Mouse (Mus musculus): ENCODE data around the gene 3110082I17Rik. TPM values are rescaled to one million over a fixed set of nuclear protein-coding genes. Genes with fewer than 3 reads are reported as not detected.

The 3110082I17Rik gene
- total and polyA plus RNA-seq, 3 experiments: 41.2 to 100.0 (median 46.9) TPM

- H3K27ac ChIP-seq (ENCODE audit: insufficient read depth, low read depth): no peak overlapping the region
- no peak overlapping the region for H3K4me3 ChIP-seq (replicated peaks in 1 of 3; ENCODE audit: low read depth in 2 of 3, low read length in 2 of 3, poor library complexity in 1 of 3)
- no peaks in the 10 kb centered on the region for H3K27me3 ChIP-seq (replicated peaks)
- no peak overlapping the region for H3K4me2 ChIP-seq (ENCODE audit: insufficient read depth, low read depth, poor library complexity, severe bottlenecking)
- H3K36me3 ChIP-seq (replicated peaks in 1 of 2; ENCODE audit: control insufficient read depth in 1 of 2, insufficient read depth in 1 of 2, low read length in 1 of 2): peaks cover 0 to 64% of the 10 kb centered on the region in 2 experiments
- no peak for TF ChIP-seq CTCF (conservative IDR thresholded peaks at IDR 0.05 in 1 of 2, IDR thresholded peaks at IDR 0.05 in 1 of 2; ENCODE audit: low read depth in 2 of 2, low read length in 2 of 2)
- no peak for TF ChIP-seq USF1 (IDR thresholded peaks at IDR 0.05; ENCODE audit: low read depth, low read length)
- no peak for TF ChIP-seq ZKSCAN1 (IDR thresholded peaks at IDR 0.05; ENCODE audit: borderline replicate concordance, low read depth, low read length)
- TF ChIP-seq MXI1 (IDR thresholded peaks at IDR 0.05; ENCODE audit: low read depth, low read length): no peak
- no peak for TF ChIP-seq TBP (conservative IDR thresholded peaks at IDR 0.05; ENCODE audit: low read depth, low read length)
- no peak for TF ChIP-seq ZMIZ1 (IDR thresholded peaks at IDR 0.05; ENCODE audit: low read depth, low read length)
- TF ChIP-seq BHLHE40 (IDR thresholded peaks at IDR 0.05; ENCODE audit: low read depth, low read length): no peak
- no peak for TF ChIP-seq RCOR1 (conservative IDR thresholded peaks at IDR 0.05; ENCODE audit: low read depth, low read length)
- H3K79me2 ChIP-seq (replicated peaks; ENCODE audit: control insufficient read depth, extremely low read depth, insufficient read depth, poor library complexity, severe bottlenecking): no peaks in the 10 kb centered on the region
- dilution Hi-C loops (cut with MboI; ENCODE audit: extremely low pct_ligation_motif_present, extremely low pct_unique_long_range_greater_than_20kb, low sequenced_read_pairs) (no loop called here), in situ Hi-C loops (cut with MboI; ENCODE audit: low pct_ligation_motif_present, low pct_unique_long_range_greater_than_20kb, low sequenced_read_pairs) (no loop called here)
- H3K9ac ChIP-seq (ENCODE audit: insufficient read depth, low read depth): no peak overlapping the region
- no peaks in the 10 kb centered on the region for H3K9me3 ChIP-seq (replicated peaks; ENCODE audit: low read length)
- no peak for DNase-seq (ENCODE audit: extremely low read depth)
- H3K4me1 ChIP-seq (ENCODE audit: control insufficient read depth in 1 of 2, insufficient read depth in 2 of 2): peaks cover 7 to 41% of the 10 kb centered on the region in 2 experiments; a peak in 3 of 4 replicates
Observed at GRCm38 (mm10) chr5:139389676-139390061, 70.7 kb downstream of the 3110082I17Rik start.

- no peak overlapping the region for H3K27ac ChIP-seq (ENCODE audit: insufficient read depth, low read depth)
- no peak overlapping the region for H3K4me3 ChIP-seq (replicated peaks in 1 of 3; ENCODE audit: low read depth in 2 of 3, low read length in 2 of 3, poor library complexity in 1 of 3)
Observed at GRCm38 (mm10) chr5:139388694-139389675, 71.3 kb downstream of the 3110082I17Rik start.

More at GRCm38 (mm10) chr5:139388694-139389675, 71.3 kb downstream of the 3110082I17Rik start:
- H3K9me3 ChIP-seq (replicated peaks; ENCODE audit: low read length): no peaks in the 10 kb centered on the region
- in situ Hi-C loops (cut with MboI; ENCODE audit: low pct_ligation_motif_present, low pct_unique_long_range_greater_than_20kb, low sequenced_read_pairs): no loop called here
- H3K4me1 ChIP-seq (ENCODE audit: control insufficient read depth in 1 of 2, insufficient read depth in 2 of 2): peaks cover 7 to 41% of the 10 kb centered on the region in 2 experiments; a peak in 3 of 4 replicates
- no peak for DNase-seq (ENCODE audit: extremely low read depth)
- dilution Hi-C loops (cut with MboI; ENCODE audit: extremely low pct_ligation_motif_present, extremely low pct_unique_long_range_greater_than_20kb, low sequenced_read_pairs): no loop called here
- TF ChIP-seq HCFC1 (IDR thresholded peaks at IDR 0.05; ENCODE audit: low read depth, low read length): no peak
- no peak for TF ChIP-seq ZNF384 (IDR thresholded peaks at IDR 0.05; ENCODE audit: low read depth, low read length)
- TF ChIP-seq MAFK (IDR thresholded peaks at IDR 0.05; ENCODE audit: insufficient replicate concordance, low read length): no peak
- TF ChIP-seq ZMIZ1 (IDR thresholded peaks at IDR 0.05; ENCODE audit: low read depth, low read length): no peak
- no peak for TF ChIP-seq EP300 (IDR thresholded peaks at IDR 0.05; ENCODE audit: low read length)
- TF ChIP-seq JUND (conservative IDR thresholded peaks at IDR 0.05; ENCODE audit: low read depth, low read length): no peak
- no peak for TF ChIP-seq POLR2A (IDR thresholded peaks at IDR 0.05; ENCODE audit: low read depth, low read length)
- no peak for TF ChIP-seq RCOR1 (conservative IDR thresholded peaks at IDR 0.05; ENCODE audit: low read depth, low read length)
- no peak for TF ChIP-seq IRF4 (IDR thresholded peaks at IDR 0.05; ENCODE audit: low read depth, low read length)
- no peak for TF ChIP-seq CTCF (conservative IDR thresholded peaks at IDR 0.05 in 1 of 2, IDR thresholded peaks at IDR 0.05 in 1 of 2; ENCODE audit: low read depth in 2 of 2, low read length in 2 of 2)
- no peak for TF ChIP-seq JUN (IDR thresholded peaks at IDR 0.05; ENCODE audit: insufficient read depth, low read depth, low read length)
- TF ChIP-seq MYC (IDR thresholded peaks at IDR 0.05; ENCODE audit: low read depth, low read length): no peak
- no peak for TF ChIP-seq ELF1 (IDR thresholded peaks at IDR 0.05; ENCODE audit: low read depth, low read length)
- no peak for TF ChIP-seq NRF1 (IDR thresholded peaks at IDR 0.05; ENCODE audit: low read depth, low read length)
- no peak for TF ChIP-seq E2F4 (IDR thresholded peaks at IDR 0.05; ENCODE audit: insufficient replicate concordance, low read depth, low read length)
- TF ChIP-seq GABPA (IDR thresholded peaks at IDR 0.05; ENCODE audit: insufficient replicate concordance, low read depth, low read length): no peak
- TF ChIP-seq USF1 (IDR thresholded peaks at IDR 0.05; ENCODE audit: low read depth, low read length): no peak
- no peak for TF ChIP-seq USF2 (conservative IDR thresholded peaks at IDR 0.05; ENCODE audit: low read depth, low read length)
- TF ChIP-seq CHD2 (IDR thresholded peaks at IDR 0.05; ENCODE audit: low read length): no peak
- H3K9ac ChIP-seq (ENCODE audit: insufficient read depth, low read depth): no peak overlapping the region
- H3K79me2 ChIP-seq (replicated peaks; ENCODE audit: control insufficient read depth, extremely low read depth, insufficient read depth, poor library complexity, severe bottlenecking): no peaks in the 10 kb centered on the region
- H3K36me3 ChIP-seq (replicated peaks in 1 of 2; ENCODE audit: control insufficient read depth in 1 of 2, insufficient read depth in 1 of 2, low read length in 1 of 2): peaks cover 0 to 64% of the 10 kb centered on the region in 2 experiments
- H3K4me2 ChIP-seq (ENCODE audit: insufficient read depth, low read depth, poor library complexity, severe bottlenecking): no peak overlapping the region
- no peaks in the 10 kb centered on the region for H3K27me3 ChIP-seq (replicated peaks)

Data from CH12.LX (cell line).